Comparison of ENCODE assay signal across 20 mouse cellular contexts in genomic region chr1:182481138-182481537, GRCm38 (mm10).
"Had no signal": no experiment of that assay in that cellular context is flagged by ENCODE, and none has a peak within 500 bp of the region (broad histone marks: within the 10 kb centered on the region; RNA-seq: fewer than 3 reads in every experiment).

No protein-coding gene starts in this region.

- DNase-seq: forebrain, postnatal 0 days; gastrocnemius, postnatal 14 days; gastrocnemius, postnatal 36 days; heart, adult 2 months; heart, postnatal 14 days; heart, postnatal 36 days; layer of hippocampus, adult 9-11 months; layer of hippocampus, postnatal 36 days; left cerebral cortex, postnatal 4 days had no signal

- H3K9me3 ChIP-seq: heart, embryonic 13.5 days; heart, embryonic 15.5 days; hindbrain, embryonic 13.5 days; hindbrain, embryonic 15.5 days; limb, embryonic 13.5 days; limb, embryonic 15.5 days; liver, embryonic 12.5 days had no signal

- H3K4me2 ChIP-seq: heart, embryonic 11.5 days; heart, embryonic 13.5 days; heart, embryonic 15.5 days; hindbrain, embryonic 13.5 days; hindbrain, embryonic 15.5 days; limb, embryonic 13.5 days; limb, embryonic 15.5 days; liver, embryonic 12.5 days had no signal

- H3K27ac ChIP-seq: heart, adult 2 months; heart, embryonic 13.5 days; heart, embryonic 15.5 days; hindbrain, embryonic 13.5 days; hindbrain, embryonic 15.5 days; hindbrain, postnatal 0 days; limb, embryonic 13.5 days; limb, embryonic 15.5 days; liver, embryonic 12.5 days; liver, embryonic 14.5 days had no signal

- H3K27me3 ChIP-seq: heart, embryonic 13.5 days; heart, embryonic 15.5 days; hindbrain, embryonic 13.5 days; hindbrain, embryonic 15.5 days; limb, embryonic 13.5 days; limb, embryonic 15.5 days; liver, embryonic 12.5 days had no signal

- H3K4me3 ChIP-seq: heart, adult 2 months; heart, embryonic 13.5 days; heart, embryonic 15.5 days; hindbrain, embryonic 13.5 days; hindbrain, embryonic 15.5 days; limb, embryonic 13.5 days; limb, embryonic 15.5 days; liver, embryonic 12.5 days had no signal

- H3K4me1 ChIP-seq: heart, embryonic 15.5 days; hindbrain, embryonic 13.5 days; hindbrain, embryonic 15.5 days; limb, embryonic 13.5 days; limb, embryonic 15.5 days had no signal

- H3K9ac ChIP-seq: forebrain, postnatal 0 days; heart, embryonic 13.5 days; heart, embryonic 15.5 days; hindbrain, embryonic 13.5 days; hindbrain, embryonic 15.5 days; limb, embryonic 13.5 days; limb, embryonic 15.5 days; liver, embryonic 12.5 days; liver, embryonic 14.5 days had no signal

- ATAC-seq: forebrain, postnatal 0 days; hindbrain, postnatal 0 days; intestine, embryonic 16.5 days; liver, embryonic 12.5 days had no signal
